Mouse (Mus musculus) thymus, postnatal 36 days (tissue): Measurements from ENCODE around the gene Olfr874.
"Not testable (repeated sequence)": the region's sequence is repeated elsewhere in the genome, so short reads cannot be mapped to it uniquely, and the experiment has no call there.

ENCODE experiments used
- DNase-seq, 2 experiments: peaks; one replicate each; pipeline ENCODE4 v3.0.0; 2022; ENCODE audit warnings: mixed read lengths in 2 of 2

Olfr874 gene

DNA sequence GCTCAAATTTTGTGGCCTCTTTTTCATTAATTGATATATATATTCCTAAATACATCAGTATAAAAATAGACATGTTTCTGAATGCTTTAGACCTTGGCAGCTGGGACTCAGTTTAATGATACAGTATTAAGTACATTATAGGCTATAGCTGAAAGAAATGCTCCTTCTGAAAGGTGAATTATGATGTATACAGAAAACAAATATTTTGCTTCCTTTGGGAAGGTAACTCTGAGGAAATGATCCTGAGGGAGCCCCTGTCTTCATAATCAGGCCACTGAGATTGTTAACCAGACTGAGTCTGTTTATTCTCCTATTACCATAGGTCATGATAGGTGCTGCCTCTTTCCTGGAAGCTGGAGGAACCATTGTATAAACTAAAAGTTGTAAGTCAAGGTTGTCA, at the start of gene Olfr874:
TSS of gene Olfr874 (plus strand) at position 301 of the 400 bp plus-strand sequence.
- no peak for DNase-seq

DNA sequence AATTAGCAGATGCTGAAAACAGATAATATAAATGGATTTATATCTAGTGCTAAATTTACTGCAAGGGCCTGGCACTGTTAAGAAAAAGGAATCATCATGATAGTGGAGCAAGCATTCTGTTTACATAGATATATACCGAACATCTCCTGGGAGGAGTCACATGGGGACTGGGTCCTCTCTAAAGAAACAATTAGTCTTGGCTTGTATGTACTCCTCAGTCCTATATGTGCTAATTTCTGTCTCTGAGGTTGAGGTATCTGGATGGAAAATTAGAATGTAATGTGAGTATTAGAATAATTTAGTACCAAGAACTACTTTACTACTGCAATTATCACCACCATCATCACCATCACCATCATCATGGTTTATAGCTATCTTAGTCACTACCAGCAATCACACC, 28.8 kb upstream of the Olfr874 start, which contains the start of gene Olfr160:
TSS of gene Olfr160 (minus strand) at position 101 of the 400 bp plus-strand sequence.
- no peak for DNase-seq

DNA sequence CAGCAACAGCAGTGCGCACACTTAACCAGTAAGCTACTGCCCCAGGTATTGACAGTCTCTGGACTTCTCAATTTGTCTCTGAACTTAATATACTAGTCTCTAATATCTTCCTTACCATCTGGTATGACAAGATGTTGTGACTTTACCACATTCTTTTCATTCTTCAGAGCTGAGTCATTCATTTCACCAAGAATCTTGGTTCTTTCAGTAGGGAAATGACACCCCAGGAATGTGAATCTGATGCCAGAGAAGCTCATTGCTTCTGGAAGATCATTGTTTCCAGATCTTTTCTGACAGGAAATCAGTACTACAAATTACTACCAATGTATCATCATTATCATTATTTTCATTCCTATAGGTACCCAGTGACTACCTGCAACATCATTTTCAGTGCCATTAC, 10.6 kb upstream of the Olfr874 start:
- no peak for DNase-seq

DNA sequence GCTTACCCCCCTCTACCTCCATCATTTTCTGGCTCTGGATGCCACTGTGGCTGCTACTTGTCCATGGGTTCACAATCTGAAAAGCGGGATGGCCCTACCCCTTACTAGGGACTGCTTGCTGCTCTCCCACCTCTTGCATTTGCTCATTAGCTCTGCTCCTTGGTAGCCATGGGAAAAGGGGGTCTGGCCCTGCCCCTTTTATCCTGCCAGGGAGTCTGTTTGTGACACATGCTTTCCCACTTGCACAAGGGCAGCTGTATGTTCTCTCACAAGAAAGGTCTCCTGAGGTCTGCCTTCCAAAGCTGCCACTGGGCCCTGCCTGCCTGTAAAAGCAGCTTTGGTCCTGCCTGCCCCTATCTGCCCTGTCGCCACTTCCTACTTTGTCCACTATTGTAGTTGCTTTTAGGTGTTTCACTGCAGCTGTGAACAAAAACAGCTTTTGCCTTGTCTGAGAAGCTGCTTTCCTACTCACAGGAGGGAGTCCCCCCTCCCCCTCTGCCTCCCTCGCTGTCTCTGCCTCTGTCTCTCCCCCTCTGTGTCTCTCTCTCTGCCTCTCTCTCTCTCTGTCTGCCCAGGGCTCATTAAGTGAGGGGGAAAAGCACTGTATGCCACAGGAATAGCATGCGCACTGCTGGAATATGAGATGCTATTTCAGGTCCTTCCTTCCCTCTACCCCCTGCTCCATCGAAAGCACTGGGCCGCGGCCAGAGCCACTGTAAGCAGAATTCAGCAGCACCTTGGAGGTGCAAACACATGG, 5.6 kb downstream of the Olfr874 start:
- no peak for DNase-seq

DNA sequence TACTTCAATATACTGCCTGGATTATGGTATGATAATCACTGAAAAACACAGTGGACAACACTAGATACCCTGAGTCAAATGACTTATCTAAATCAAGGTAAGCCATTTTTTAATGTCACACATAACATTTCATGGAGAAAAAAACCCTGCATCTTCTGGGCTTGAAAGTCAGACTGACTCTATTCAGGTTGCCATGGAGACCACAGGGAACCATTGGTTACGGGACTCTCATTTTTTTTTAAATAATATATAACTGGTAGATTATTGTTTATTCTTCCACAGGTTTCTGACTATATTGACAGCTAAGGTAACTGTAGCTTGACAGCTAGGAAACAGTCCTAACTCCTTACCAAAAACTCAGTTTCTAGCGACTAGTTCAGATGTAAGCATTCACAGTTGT, 6.6 kb downstream of the Olfr874 start:
- DNase-seq = no peak

- no peak for DNase-seq
These were observed 7.1 kb downstream of the Olfr874 start for GRCm38 (mm10) chr9:37752006-37752405.

DNA sequence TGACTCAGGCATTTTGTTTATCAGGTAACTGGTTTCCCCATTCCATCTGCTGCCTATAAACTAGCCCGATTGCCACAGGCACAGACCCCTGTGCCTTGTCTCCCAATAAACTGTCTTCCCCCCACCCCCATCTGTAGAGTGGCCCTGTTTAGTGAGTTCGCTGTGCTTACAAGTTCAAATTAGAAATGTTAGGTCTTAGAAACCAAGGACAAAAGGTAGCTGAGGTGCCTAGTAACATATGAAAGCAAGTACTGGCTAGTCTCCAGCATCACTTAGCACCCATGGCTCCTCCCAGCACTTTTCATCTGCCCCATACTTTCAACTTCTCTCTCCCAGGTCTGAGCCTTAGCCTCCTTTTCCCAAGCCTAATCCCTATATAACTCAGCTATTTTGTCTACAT, 16.8 kb downstream of the Olfr874 start:
- DNase-seq = no peak

DNA sequence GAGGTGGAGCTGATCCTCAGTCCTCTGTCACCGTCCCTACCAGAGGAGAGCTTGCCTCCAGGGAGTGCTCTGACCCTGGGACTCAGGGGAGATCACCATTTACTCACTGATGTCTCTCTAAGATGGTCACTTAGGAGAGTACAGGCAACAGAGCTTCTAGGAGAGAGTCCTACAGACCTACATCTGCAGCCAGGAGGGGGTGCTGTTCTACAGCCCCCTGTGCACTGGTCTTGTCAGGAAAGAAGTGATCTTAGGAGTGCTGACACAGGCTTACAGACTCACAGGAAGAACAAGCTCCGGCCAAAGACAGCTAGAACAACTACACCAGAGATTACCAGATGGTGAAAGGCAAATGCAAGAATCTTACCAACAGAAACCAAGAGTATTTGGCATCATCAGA, 17.6 kb downstream of the Olfr874 start:
- DNase-seq = no peak

- no peak for DNase-seq
These were observed 25.8 kb downstream of the Olfr874 start for GRCm38 (mm10) chr9:37770661-37771060.

DNA sequence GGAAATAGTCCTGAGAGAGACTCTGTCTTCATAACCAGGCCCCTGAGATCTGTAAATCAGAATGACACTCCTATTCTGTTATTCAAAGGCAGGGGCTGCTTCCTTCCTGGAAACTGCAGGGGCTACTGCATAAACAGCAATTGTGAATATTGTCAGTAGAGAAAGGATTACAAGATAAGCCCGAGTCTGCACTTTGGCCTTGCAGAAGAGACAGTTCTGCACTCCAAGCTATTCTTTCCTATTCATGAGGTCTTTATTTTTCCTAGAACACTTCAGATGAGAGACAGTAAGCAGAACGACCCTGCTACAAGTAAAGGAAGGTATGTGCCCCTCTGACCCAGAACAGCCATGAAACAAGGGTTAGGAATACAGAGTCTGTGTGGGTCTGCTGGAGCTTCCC, 26.9 kb downstream of the Olfr874 start, which contains the start of gene Olfr875:
TSS of gene Olfr875 (plus strand) at position 99 of the 400 bp plus-strand sequence.
- DNase-seq = no peak

DNA sequence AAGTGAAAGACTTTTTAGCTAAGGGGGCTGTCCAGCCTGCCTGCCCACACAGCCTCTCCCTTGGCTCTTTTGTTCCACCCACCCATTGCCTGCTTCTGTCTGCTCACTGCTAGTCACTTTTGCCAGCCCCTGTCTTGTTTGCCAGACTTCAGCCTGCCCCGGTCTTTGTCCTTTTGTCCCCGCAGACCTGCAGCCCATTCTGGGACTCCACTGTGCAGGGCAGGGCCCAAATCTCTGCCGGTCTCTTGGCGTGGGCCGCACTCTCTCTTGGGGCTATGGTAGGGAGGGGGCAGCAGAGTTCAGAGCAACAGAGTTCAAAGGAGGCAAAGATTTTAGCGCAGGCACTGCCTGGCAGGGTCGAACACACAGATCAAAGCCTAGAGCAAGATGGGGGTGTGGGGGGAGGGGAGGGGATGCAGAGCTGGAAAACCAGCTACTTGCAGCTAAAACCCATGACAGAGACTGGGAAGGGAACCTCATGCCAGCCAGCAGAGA, 37.9 kb downstream of the Olfr874 start:
- no peak for DNase-seq

GRCm38 (mm10) chr9:37783394-37784387, 38.8 kb downstream of the Olfr874 start:
- DNase-seq = not testable (repeated sequence)

DNA sequence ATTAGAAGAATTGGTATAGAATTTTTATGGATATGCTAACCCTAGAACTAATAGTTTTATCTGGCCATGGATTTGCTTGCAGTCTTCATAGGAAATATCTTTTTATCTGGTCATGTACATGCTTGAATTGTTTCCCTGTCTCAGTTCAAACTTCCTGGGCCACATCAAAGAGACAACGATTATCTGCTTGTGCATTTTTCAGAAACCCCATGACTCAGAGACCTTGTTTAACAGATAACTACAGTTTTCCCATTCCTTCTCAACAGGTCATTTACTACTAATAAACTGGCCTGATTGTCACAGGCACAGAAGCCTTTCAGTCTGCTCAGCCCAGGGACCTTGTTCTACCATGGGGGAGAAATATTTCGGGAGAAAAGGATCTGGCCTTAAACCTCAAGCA, 41.5 kb downstream of the Olfr874 start:
- DNase-seq = no peak
